Mouse (Mus musculus) heart, postnatal 0 days (tissue): ENCODE measurements at regions not wholly inside any gene's neighbourhood (a gene's known extent, or its start where the extent isn't known, plus 50 kb on each side); places are given as distances from the start of the nearest gene placed in this dataset.

ENCODE experiments used
- CTCF ChIP-seq: IDR thresholded peaks from 2 replicates; pipeline ENCODE4 v1.5.1; 2016; ENCODE audit warnings: antibody characterized with exemption, control low read depth, low read depth
- EP300 ChIP-seq: IDR thresholded peaks from 2 replicates; pipeline ENCODE4 v1.6.1; 2016; ENCODE audit warnings: antibody characterized with exemption, low read depth

- no peak for TF ChIP-seq CTCF
- TF ChIP-seq EP300, result no peak
Observed at GRCm38 (mm10) chr16:64275420-64275819, 326.8 kb downstream of the Csnka2ip start.
